Mouse (Mus musculus): ENCODE measurements around the gene Hmgn2. TPM values are rescaled to one million over a fixed set of nuclear protein-coding genes. Genes with fewer than 3 reads are reported as not detected.
A peak's percentile ranks its signal among the peaks of the same experiment; 100 is the strongest.
"Not testable (repeated sequence)": the region's sequence is repeated elsewhere in the genome, so short reads cannot be mapped to it uniquely, and the experiment has no call there.

Gene Hmgn2
- polyA plus RNA-seq, 1 experiment, result 528 TPM

- no peak for DNase-seq (ENCODE audit: low read depth)
- no peak for TF ChIP-seq CTCF (IDR thresholded peaks at IDR 0.05; ENCODE audit: borderline replicate concordance, extremely low read depth, insufficient read depth, insufficient read length)
- TF ChIP-seq POLR2A (IDR thresholded peaks at IDR 0.05; ENCODE audit: borderline replicate concordance, extremely low read depth, insufficient read depth, insufficient read length, poor library complexity, severe bottlenecking), result no peak
Observed at GRCm38 (mm10) chr4:133942679-133943078, 25.8 kb downstream of the Hmgn2 start.

GRCm38 (mm10) chr4:133941576-133941975 is 26.9 kb downstream of the Hmgn2 start:
- TF ChIP-seq POLR2A (IDR thresholded peaks at IDR 0.05; ENCODE audit: borderline replicate concordance, extremely low read depth, insufficient read depth, insufficient read length, poor library complexity, severe bottlenecking), result no peak
- TF ChIP-seq CTCF (IDR thresholded peaks at IDR 0.05; ENCODE audit: borderline replicate concordance, extremely low read depth, insufficient read depth, insufficient read length), result no peak
- no peak for DNase-seq (ENCODE audit: low read depth)

- no peak for DNase-seq (ENCODE audit: low read depth)
- TF ChIP-seq POLR2A (IDR thresholded peaks at IDR 0.05; ENCODE audit: borderline replicate concordance, extremely low read depth, insufficient read depth, insufficient read length, poor library complexity, severe bottlenecking) (no peak), CTCF (IDR thresholded peaks at IDR 0.05; ENCODE audit: borderline replicate concordance, extremely low read depth, insufficient read depth, insufficient read length) (no peak)
Observed at GRCm38 (mm10) chr4:133940386-133941260, 27.8 kb downstream of the Hmgn2 start.

GRCm38 (mm10) chr4:133938077-133938476 is 30.4 kb downstream of the Hmgn2 start:
- no peak for DNase-seq (ENCODE audit: low read depth)
- TF ChIP-seq POLR2A (IDR thresholded peaks at IDR 0.05; ENCODE audit: borderline replicate concordance, extremely low read depth, insufficient read depth, insufficient read length, poor library complexity, severe bottlenecking), result no peak
- TF ChIP-seq CTCF (IDR thresholded peaks at IDR 0.05; ENCODE audit: borderline replicate concordance, extremely low read depth, insufficient read depth, insufficient read length), result no peak

- no peak for DNase-seq (ENCODE audit: low read depth)
- no peak for TF ChIP-seq CTCF (IDR thresholded peaks at IDR 0.05; ENCODE audit: borderline replicate concordance, extremely low read depth, insufficient read depth, insufficient read length)
- no peak for TF ChIP-seq POLR2A (IDR thresholded peaks at IDR 0.05; ENCODE audit: borderline replicate concordance, extremely low read depth, insufficient read depth, insufficient read length, poor library complexity, severe bottlenecking)
Observed at GRCm38 (mm10) chr4:133931785-133932184, 36.7 kb downstream of the Hmgn2 start.

- TF ChIP-seq POLR2A (IDR thresholded peaks at IDR 0.05; ENCODE audit: borderline replicate concordance, extremely low read depth, insufficient read depth, insufficient read length, poor library complexity, severe bottlenecking) (no peak), CTCF (IDR thresholded peaks at IDR 0.05; ENCODE audit: borderline replicate concordance, extremely low read depth, insufficient read depth, insufficient read length) (peak; percentile 65; the same call in 1 of the 2 replicates)
- no peak for DNase-seq (ENCODE audit: low read depth)
Observed at GRCm38 (mm10) chr4:133931349-133931748, 37.1 kb downstream of the Hmgn2 start.

- TF ChIP-seq CTCF (IDR thresholded peaks at IDR 0.05; ENCODE audit: borderline replicate concordance, extremely low read depth, insufficient read depth, insufficient read length) (no peak), POLR2A (IDR thresholded peaks at IDR 0.05; ENCODE audit: borderline replicate concordance, extremely low read depth, insufficient read depth, insufficient read length, poor library complexity, severe bottlenecking) (no peak)
- DNase-seq (ENCODE audit: low read depth), result no peak
Observed at GRCm38 (mm10) chr4:133929278-133929670, 39.2 kb downstream of the Hmgn2 start.

GRCm38 (mm10) chr4:133928576-133929277 is 39.7 kb downstream of the Hmgn2 start:
- DNase-seq (ENCODE audit: low read depth), result no peak
- TF ChIP-seq POLR2A (IDR thresholded peaks at IDR 0.05; ENCODE audit: borderline replicate concordance, extremely low read depth, insufficient read depth, insufficient read length, poor library complexity, severe bottlenecking) (no peak), CTCF (IDR thresholded peaks at IDR 0.05; ENCODE audit: borderline replicate concordance, extremely low read depth, insufficient read depth, insufficient read length) (no peak)

GRCm38 (mm10) chr4:133925204-133925603 is 43.2 kb downstream of the Hmgn2 start:
- TF ChIP-seq POLR2A (IDR thresholded peaks at IDR 0.05; ENCODE audit: borderline replicate concordance, extremely low read depth, insufficient read depth, insufficient read length, poor library complexity, severe bottlenecking) (no peak), CTCF (IDR thresholded peaks at IDR 0.05; ENCODE audit: borderline replicate concordance, extremely low read depth, insufficient read depth, insufficient read length) (no peak)
- DNase-seq (ENCODE audit: low read depth), result no peak

- TF ChIP-seq POLR2A (IDR thresholded peaks at IDR 0.05; ENCODE audit: borderline replicate concordance, extremely low read depth, insufficient read depth, insufficient read length, poor library complexity, severe bottlenecking) (no peak), CTCF (IDR thresholded peaks at IDR 0.05; ENCODE audit: borderline replicate concordance, extremely low read depth, insufficient read depth, insufficient read length) (no peak)
- no peak for DNase-seq (ENCODE audit: low read depth)
Observed at GRCm38 (mm10) chr4:133923743-133924142, 44.7 kb downstream of the Hmgn2 start.

GRCm38 (mm10) chr4:133918093-133918825 is 50.2 kb downstream of the Hmgn2 start:
- DNase-seq (ENCODE audit: low read depth), result not testable (repeated sequence)

Other genes with a start within 250 kb of the Hmgn2 start
- gene Arid1a, start 211.9 kb downstream of the Hmgn2 start, polyA plus RNA-seq (2012; rRNA removed), result 75.4 and 121 TPM in 2 replicates
- 15.8 and 20.1 TPM in 2 replicates for gene Rps6ka1, start 80.9 kb downstream of the Hmgn2 start, polyA plus RNA-seq (2012; rRNA removed)
- 47.0 and 56.1 TPM in 2 replicates for gene Dhdds, start 32.3 kb upstream of the Hmgn2 start, polyA plus RNA-seq (2012; rRNA removed)
- gene Lin28a, start 50.2 kb upstream of the Hmgn2 start, polyA plus RNA-seq (2012; rRNA removed), result 0.34 TPM in 2 replicates
- gene Zfp683, start 85.2 kb upstream of the Hmgn2 start, polyA plus RNA-seq (2012; rRNA removed), result not detected in 2 replicates
- gene Crybg2, start 92.2 kb upstream of the Hmgn2 start, polyA plus RNA-seq (2012; rRNA removed), result 2.0 and 2.3 TPM in 2 replicates
- 2.3 and 2.5 TPM in 2 replicates for gene Cd52, start 126.4 kb upstream of the Hmgn2 start, polyA plus RNA-seq (2012; rRNA removed)
- 25.1 and 28.4 TPM in 2 replicates for gene Ubxn11, start 133.9 kb upstream of the Hmgn2 start, polyA plus RNA-seq (2012; rRNA removed)
- gene Sh3bgrl3, start 160.1 kb upstream of the Hmgn2 start, polyA plus RNA-seq (2012; rRNA removed), result 240 and 300 TPM in 2 replicates
- gene Cep85, start 218.5 kb upstream of the Hmgn2 start, polyA plus RNA-seq (2012; rRNA removed), result 22.0 and 24.7 TPM in 2 replicates
- gene Gm7534, start 234.4 kb upstream of the Hmgn2 start, polyA plus RNA-seq (2012; rRNA removed), result not detected in 2 replicates